Mouse (Mus musculus) layer of hippocampus, adult 9-11 months (tissue): ENCODE measurements around the gene Fem1a.
A peak's percentile ranks its signal among the peaks of the same experiment; 100 is the strongest.

Experiments used
- DNase-seq: peaks from one replicate; pipeline ENCODE4 v3.0.0; 2022

Fem1a gene

GRCm38 (mm10) chr17:56256239-56256881, at the start of gene Fem1a:
Gene Fem1a, plus strand, starts transcription at chr17:56256810.
- DNase-seq, result peak; percentile 98

- no peak for DNase-seq
Measured at GRCm38 (mm10) chr17:56206986-56207674, 49.5 kb upstream of the Fem1a start.

DNA sequence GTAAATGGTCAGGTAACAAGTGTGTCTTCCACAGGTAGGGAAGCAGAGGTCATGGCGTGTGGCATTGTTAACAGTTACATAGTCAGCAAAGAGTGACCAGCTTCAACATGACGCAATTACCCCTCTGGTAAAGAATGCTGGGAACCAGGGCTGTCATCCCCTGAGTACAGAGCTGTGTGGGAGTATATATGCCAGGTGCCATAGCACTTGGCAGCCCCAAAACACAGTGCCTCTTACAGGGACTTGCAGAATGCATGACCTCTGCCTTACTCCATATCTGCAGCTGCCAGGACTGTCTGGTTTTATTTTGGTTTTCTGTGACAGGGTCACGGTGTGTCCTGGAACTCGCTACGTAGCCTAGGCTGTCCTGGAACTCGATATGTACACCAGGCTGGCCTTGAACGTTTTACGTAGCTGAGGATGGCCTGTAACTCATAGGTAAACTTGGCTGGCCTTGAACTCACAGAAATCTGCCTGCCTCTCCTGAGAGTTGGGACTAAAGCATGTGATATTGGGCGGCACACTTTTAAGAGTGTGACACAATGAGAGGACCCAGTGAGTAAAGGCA, 48.6 kb upstream of the Fem1a start:
- no peak for DNase-seq

GRCm38 (mm10) chr17:56208821-56209220, 47.8 kb upstream of the Fem1a start:
- no peak for DNase-seq

- no peak for DNase-seq
Measured at GRCm38 (mm10) chr17:56211090-56211489, 45.5 kb upstream of the Fem1a start.

- DNase-seq, result no peak
Measured at GRCm38 (mm10) chr17:56212676-56213075, 43.9 kb upstream of the Fem1a start.

DNA sequence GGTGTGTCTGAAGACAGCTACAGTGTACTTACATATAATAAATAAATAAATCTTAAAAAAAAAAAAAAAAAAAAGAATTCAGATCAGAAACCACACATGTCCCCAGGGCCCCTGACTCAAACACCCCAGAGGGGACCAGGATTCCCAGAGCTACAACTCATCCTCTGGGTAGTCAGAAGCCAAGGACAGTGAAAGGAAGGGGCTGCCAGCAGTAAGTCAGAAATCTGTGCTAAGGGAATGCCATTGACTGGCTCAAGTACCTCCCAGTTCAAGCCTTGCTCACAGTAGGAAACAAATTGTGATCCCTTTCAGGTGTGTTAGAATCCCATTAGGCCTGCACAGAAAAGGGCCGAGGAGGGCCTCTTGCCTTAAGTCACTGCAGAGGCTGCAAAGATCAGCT, 42.4 kb upstream of the Fem1a start:
- no peak for DNase-seq

DNA sequence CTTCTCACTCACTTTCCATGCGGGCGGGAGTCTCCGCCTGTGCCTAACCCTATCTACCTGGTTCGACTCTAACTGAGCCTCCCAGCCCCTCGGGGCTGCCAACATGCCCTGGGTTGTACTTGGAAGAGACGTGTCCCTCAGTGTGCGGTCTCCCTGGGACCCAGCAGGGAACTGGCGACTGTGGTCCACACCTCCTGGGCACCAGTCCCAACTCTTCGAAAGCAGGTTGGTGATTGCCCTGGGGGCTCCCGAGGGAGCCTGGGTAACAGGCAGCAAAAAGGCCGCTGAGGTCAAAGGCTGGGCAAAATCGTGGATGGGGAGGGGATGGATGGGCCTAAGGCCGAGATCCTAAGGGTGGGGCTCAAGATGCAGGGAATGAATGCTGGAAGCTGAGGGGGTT, 38.9 kb upstream of the Fem1a start:
- no peak for DNase-seq

GRCm38 (mm10) chr17:56218377-56219191, 38.0 kb upstream of the Fem1a start, which contains the start of gene Dpp9:
Gene Dpp9, minus strand, starts transcription at chr17:56218905.
- peak; percentile 95 for DNase-seq

GRCm38 (mm10) chr17:56219251-56219650, 37.4 kb upstream of the Fem1a start:
- no peak for DNase-seq

DNA sequence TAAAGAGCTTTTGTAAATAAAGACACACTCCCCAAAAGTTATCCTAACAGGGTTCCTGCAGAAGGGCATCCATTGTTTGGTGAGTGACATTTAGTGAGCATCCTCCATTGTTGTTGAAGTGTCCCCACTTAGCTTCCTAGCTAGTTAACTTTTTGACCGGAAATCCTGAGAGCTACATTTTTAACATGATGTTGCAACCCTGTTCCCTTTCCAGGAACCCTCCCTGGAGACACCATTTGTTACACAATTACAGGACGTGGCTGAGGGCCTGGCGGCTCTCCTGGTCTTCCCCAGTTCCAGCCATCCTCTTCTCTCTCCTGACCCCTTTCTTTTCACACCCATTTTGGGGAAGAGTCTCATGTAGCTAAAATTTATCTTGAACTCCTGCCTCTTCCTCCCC, 36.8 kb upstream of the Fem1a start:
- DNase-seq, result no peak

DNA sequence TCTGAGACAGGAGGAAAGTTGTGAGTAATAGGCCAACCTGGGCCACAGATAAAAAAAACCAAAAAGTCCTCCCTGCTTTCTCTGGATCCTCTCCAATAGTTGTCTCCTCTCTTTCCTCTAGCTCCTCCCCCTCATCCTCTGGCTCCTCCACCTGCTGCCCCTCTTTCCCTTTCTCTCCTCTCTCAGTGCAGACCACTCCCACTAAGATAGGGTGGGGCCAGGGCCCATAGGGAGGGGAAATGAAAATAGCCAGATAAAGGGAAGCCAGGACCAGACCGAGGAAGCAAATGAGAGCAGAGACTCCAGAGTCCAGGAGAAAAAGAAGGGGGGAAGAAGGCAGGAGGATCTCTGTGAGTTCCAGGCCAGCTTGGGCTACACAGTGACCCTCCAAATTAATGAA, 31.7 kb upstream of the Fem1a start:
- no peak for DNase-seq

DNA sequence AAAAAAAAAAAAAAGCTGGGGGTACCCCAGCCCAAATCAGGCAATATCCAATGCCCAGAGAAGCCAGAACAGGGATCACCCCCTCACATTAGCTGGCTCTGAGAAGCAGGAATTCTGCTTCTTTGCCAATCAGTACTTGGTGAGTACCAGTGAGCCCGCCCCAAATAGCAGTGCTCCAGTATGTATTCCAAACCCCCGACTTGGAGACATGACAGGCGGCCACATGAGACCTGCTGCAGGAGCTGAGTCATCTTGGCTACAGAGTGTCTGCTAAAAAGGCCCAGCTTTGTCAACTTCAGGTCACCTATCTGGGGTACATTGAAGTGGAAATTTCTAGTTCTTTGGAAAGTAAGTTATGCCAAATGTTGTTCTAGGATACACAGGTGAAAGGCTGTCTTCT, 30.0 kb upstream of the Fem1a start:
- no peak for DNase-seq

- peak; percentile 91 for DNase-seq
Measured at GRCm38 (mm10) chr17:56229943-56230342, 26.7 kb upstream of the Fem1a start.

DNA sequence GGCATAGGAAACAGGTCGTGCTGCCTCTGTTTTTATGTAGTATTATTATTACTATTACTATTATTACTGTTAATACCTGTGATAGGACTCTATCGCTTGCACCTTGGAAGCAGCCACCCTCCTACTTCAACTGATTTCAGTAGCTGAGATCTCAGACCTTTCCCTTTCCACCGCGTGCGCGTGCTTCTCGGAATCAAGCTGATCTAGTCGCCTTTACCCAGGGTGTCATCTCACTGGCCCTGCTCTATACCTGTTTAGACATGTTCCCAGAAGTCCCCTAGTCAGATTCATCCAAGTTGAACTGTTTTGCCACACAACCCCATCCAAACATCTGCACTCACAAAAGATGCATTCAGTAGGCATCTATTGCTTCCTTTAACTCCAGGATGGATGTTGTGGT, 23.2 kb upstream of the Fem1a start:
- DNase-seq, result no peak

DNA sequence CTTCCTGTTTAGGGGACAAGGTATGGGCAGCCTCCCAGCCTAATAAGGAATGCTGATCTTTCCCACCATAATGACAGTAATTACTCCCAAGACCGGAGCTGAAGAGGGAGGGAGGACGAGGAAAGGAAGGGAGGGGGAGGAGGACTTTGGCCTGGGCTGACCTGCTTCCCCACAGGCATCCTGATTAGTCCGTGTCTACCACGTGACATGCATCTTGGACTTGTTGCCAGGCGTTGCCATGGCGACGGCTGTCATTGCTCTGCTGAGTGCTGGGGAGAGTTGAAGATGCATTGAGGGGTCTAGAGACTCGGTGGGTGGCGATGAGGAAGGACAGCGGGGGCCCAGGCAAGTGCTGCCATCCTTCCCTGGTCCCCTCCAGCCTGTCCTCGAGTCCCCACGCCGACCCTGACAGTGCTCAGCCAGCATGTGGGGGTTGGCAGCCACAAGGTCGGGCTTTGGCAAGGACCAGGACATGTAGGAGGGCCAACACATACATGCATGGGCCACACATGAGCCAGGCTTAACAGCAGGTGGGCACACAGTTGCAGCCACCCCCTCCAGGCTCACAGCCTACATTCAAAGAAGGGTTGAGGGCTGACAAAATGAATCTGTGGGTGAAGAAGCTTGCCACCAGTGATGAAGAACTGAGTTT, 22.7 kb upstream of the Fem1a start:
- DNase-seq, result peak; percentile 92

DNA sequence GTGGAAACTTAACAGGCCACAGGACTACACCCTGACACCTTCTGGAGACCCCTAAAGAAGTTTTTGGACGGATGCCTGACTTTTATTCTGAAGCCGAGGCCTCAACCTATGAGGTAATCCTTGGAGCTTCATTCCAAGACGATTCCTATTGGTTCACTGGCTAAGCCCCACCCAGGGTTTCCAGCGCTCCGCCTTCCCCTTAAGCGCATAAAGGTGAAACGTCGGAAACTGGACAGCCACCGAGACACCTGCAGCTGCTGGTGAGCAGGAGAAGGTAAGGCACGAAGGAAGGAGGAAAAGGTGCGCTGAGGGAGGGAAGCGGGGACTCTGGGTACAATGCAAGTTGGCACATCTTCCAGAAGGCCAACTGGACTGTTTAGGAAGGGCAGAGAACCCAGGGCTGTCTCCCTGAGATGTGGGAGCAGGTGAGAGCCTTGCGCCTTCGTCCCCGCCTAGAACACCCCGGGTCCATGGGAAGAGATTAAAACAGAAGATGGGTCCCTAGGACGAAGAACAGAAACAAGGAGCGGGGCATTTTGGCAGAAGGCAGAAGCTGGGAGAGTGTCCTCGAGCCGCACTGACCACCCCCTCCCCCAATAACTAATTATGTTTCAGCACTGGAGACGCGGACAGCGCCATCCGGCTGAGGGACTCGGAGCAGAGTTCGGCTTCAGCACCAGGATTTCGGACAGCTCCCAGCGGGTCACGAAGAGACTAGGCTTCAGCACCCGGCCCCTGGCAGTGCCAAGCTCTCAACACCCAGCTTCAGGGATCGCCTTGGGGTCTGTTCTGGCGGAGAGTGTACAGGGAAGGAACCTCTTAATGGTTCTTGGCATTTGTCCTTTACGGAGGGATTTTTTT, 14.8 kb upstream of the Fem1a start:
- peak; percentile 69 for DNase-seq

GRCm38 (mm10) chr17:56245608-56246007, 11.0 kb upstream of the Fem1a start:
- no peak for DNase-seq

- DNase-seq, result peak; percentile 86
Measured at GRCm38 (mm10) chr17:56251136-56251829, 5.3 kb upstream of the Fem1a start.

DNA sequence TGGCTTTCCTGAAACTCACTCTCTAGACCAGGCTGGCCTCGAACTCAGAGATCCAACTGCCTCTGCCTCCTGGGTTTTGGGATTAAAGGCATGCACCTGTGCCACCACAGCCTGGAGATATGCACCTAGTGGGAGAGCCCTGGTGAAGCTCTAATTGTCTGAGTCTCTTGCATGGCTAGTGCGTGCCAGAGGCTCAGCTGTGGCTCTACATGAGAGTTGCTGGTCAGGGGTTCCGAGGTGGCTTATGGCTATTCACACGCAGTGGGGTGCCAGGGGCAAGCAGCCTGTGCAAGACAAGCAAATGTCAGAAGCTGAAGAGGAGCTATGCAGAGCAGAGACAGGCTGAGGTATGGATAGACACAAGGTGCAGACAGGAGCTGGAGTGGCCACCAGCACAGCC, 1.9 kb upstream of the Fem1a start:
- DNase-seq, result no peak

DNA sequence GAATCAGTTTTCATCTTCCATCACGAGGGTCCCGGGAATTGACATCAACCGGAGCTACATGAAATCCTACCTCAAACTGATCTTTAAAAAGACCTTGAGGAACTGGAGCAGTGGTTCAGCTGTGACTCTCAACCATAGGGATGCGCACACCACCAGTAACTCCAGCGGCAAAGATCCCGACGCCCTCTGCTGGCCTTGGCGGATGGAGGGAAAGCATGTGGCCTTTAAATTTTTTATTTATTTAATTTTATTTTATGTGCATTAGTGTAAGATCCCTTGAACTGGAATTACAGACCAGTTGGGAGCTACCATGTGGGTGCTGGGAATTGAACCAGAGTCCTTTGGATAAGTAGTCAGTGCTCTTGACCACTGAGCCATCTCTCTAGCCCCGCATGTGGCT, 1.2 kb upstream of the Fem1a start:
- DNase-seq, result peak; percentile 70
